Mouse (Mus musculus) CH12.LX (cell line): Measurements from ENCODE around the gene Actb. TPM values are rescaled to one million over a fixed set of nuclear protein-coding genes. Genes with fewer than 3 reads are reported as not detected.

ENCODE experiments used
- DNase-seq: peaks from one replicate; pipeline ENCODE4 v3.0.0-alpha.2; 2013; ENCODE audit errors: extremely low read depth
- H3K27ac ChIP-seq: 2 replicates; pipeline ENCODE4 v1.5.1; 2012; ENCODE audit warnings: low read depth, mild to moderate bottlenecking, control low read depth, moderate library complexity; ENCODE audit not compliant: insufficient read depth
- H3K27me3 ChIP-seq: replicated peaks from 2 replicates; pipeline ENCODE3; 2012; ENCODE audit warnings: inconsistent platforms
- H3K36me3 ChIP-seq, 2 experiments: replicated peaks in 1 of 2; 2 replicates each; pipeline versions ENCODE3 to v1.6.1; 2012; ENCODE audit warnings: inconsistent platforms in 1 of 2, low read length in 1 of 2, mild to moderate bottlenecking in 1 of 2, mixed read lengths in 1 of 2, moderate library complexity in 1 of 2; ENCODE audit not compliant: control insufficient read depth in 1 of 2, insufficient read depth in 1 of 2
- H3K4me1 ChIP-seq, 2 experiments: 2 replicates each; pipeline ENCODE4 v1.6.1; 2012; ENCODE audit warnings: inconsistent platforms in 1 of 2, moderate library complexity in 1 of 2; ENCODE audit not compliant: insufficient read depth in 2 of 2, control insufficient read depth in 1 of 2
- H3K4me2 ChIP-seq: 2 replicates; pipeline ENCODE4 v1.6.1; 2012; ENCODE audit warnings: low read depth, mild to moderate bottlenecking, control low read depth; ENCODE audit not compliant: poor library complexity, insufficient read depth, severe bottlenecking
- H3K4me3 ChIP-seq, 3 experiments: fragments of 150-350 bp in 1 of 3; sonication (generic) in 1 of 3; replicated peaks in 1 of 3; 2 replicates each; pipeline versions ENCODE3 to v1.5.1; 2011 to 2012; ENCODE audit warnings: low read depth in 2 of 3, low read length in 2 of 3, mild to moderate bottlenecking in 2 of 3, moderate library complexity in 2 of 3, control low read depth in 1 of 3, improper control_type of control experiment in 1 of 3, inconsistent platforms in 1 of 3, mixed read lengths in 1 of 3; ENCODE audit not compliant: poor library complexity in 1 of 3
- H3K79me2 ChIP-seq: replicated peaks from 2 replicates; pipeline ENCODE4 v1.6.1; 2012; ENCODE audit warnings: mild to moderate bottlenecking, moderate library complexity; ENCODE audit not compliant: control insufficient read depth, poor library complexity, insufficient read depth, severe bottlenecking; ENCODE audit errors: extremely low read depth
- H3K9ac ChIP-seq: 2 replicates; pipeline ENCODE4 v1.6.1; 2012; ENCODE audit warnings: low read depth, mild to moderate bottlenecking, control low read depth, moderate library complexity; ENCODE audit not compliant: insufficient read depth
- H3K9me3 ChIP-seq: replicated peaks from 2 replicates; pipeline ENCODE3; 2012; ENCODE audit warnings: low read length, inconsistent platforms, mixed read lengths
- BHLHE40 ChIP-seq: IDR thresholded peaks from 2 replicates; pipeline ENCODE4 v1.6.1; 2011; ENCODE audit warnings: mild to moderate bottlenecking, low read depth, low read length, improper control_type of control experiment
- CHD2 ChIP-seq: IDR thresholded peaks from 2 replicates; pipeline ENCODE4 v1.6.1; 2011; ENCODE audit warnings: low read length, improper control_type of control experiment
- CTCF ChIP-seq, 2 experiments: IDR thresholded peaks in 1 of 2; conservative IDR thresholded peaks in 1 of 2; 2 replicates each; pipeline ENCODE4 v1.5.1; 2011 to 2012; ENCODE audit warnings: low read depth in 2 of 2, low read length in 2 of 2, improper control_type of control experiment in 1 of 2, inconsistent platforms in 1 of 2, mild to moderate bottlenecking in 1 of 2, moderate library complexity in 1 of 2
- E2F4 ChIP-seq: IDR thresholded peaks from 2 replicates; pipeline ENCODE4 v1.6.1; 2011; ENCODE audit warnings: low read depth, low read length, improper control_type of control experiment; ENCODE audit not compliant: insufficient replicate concordance
- EP300 ChIP-seq: IDR thresholded peaks from 2 replicates; pipeline ENCODE4 v1.6.1; 2011; ENCODE audit warnings: low read length, improper control_type of control experiment
- ETS1 ChIP-seq: conservative IDR thresholded peaks from 2 replicates; pipeline ENCODE4 v1.6.1; 2012; ENCODE audit warnings: low read depth, mild to moderate bottlenecking, inconsistent platforms, low read length, improper control_type of control experiment, moderate library complexity
- GABPA ChIP-seq: IDR thresholded peaks from 2 replicates; pipeline ENCODE4 v1.6.1; 2012; ENCODE audit warnings: low read depth, low read length, improper control_type of control experiment, inconsistent platforms; ENCODE audit not compliant: insufficient replicate concordance
- HCFC1 ChIP-seq: IDR thresholded peaks from 2 replicates; pipeline ENCODE4 v1.6.1; 2012; ENCODE audit warnings: low read depth, mild to moderate bottlenecking, inconsistent platforms, low read length, improper control_type of control experiment
- IRF4 ChIP-seq: IDR thresholded peaks from 2 replicates; pipeline ENCODE4 v1.6.1; 2014; ENCODE audit warnings: low read depth, mild to moderate bottlenecking, inconsistent platforms, low read length, improper control_type of control experiment
- JUN ChIP-seq: IDR thresholded peaks from 2 replicates; pipeline ENCODE4 v1.6.1; 2011; ENCODE audit warnings: low read depth, mild to moderate bottlenecking, low read length, improper control_type of control experiment, moderate library complexity; ENCODE audit not compliant: insufficient read depth
- JUND ChIP-seq: conservative IDR thresholded peaks from 2 replicates; pipeline ENCODE4 v1.6.1; 2011; ENCODE audit warnings: low read depth, low read length, improper control_type of control experiment
- MAFK ChIP-seq: IDR thresholded peaks from 2 replicates; pipeline ENCODE4 v1.6.1; 2011; ENCODE audit warnings: low read length, improper control_type of control experiment; ENCODE audit not compliant: insufficient replicate concordance
- MAX ChIP-seq: IDR thresholded peaks from 2 replicates; pipeline ENCODE4 v1.6.1; 2011; ENCODE audit warnings: low read length, improper control_type of control experiment
- MAZ ChIP-seq: IDR thresholded peaks from 2 replicates; pipeline ENCODE4 v1.6.1; 2012; ENCODE audit warnings: low read depth, mild to moderate bottlenecking, inconsistent platforms, low read length, improper control_type of control experiment, moderate library complexity
- MEF2A ChIP-seq: IDR thresholded peaks from 2 replicates; pipeline ENCODE4 v1.6.1; 2014; ENCODE audit warnings: low read depth, mild to moderate bottlenecking, inconsistent platforms, low read length, improper control_type of control experiment, borderline replicate concordance
- MXI1 ChIP-seq: IDR thresholded peaks from 2 replicates; pipeline ENCODE4 v1.6.1; 2011; ENCODE audit warnings: mild to moderate bottlenecking, low read depth, low read length, improper control_type of control experiment
- MYC ChIP-seq: IDR thresholded peaks from 2 replicates; pipeline ENCODE4 v1.6.1; 2011; ENCODE audit warnings: low read depth, mild to moderate bottlenecking, improper control_type of control experiment, low read length
- NELFE ChIP-seq: IDR thresholded peaks from 2 replicates; pipeline ENCODE4 v1.6.1; 2011; ENCODE audit warnings: low read depth, low read length, improper control_type of control experiment
- NRF1 ChIP-seq: IDR thresholded peaks from 2 replicates; pipeline ENCODE4 v1.6.1; 2014; ENCODE audit warnings: low read depth, mild to moderate bottlenecking, inconsistent platforms, low read length, improper control_type of control experiment, moderate library complexity
- PAX5 ChIP-seq: IDR thresholded peaks from 2 replicates; pipeline ENCODE4 v1.6.1; 2012; ENCODE audit warnings: low read length, inconsistent platforms, mixed read lengths
- POLR2A ChIP-seq: IDR thresholded peaks from 2 replicates; pipeline ENCODE4 v1.6.1; 2011; ENCODE audit warnings: low read depth, mild to moderate bottlenecking, improper control_type of control experiment, low read length
- POLR2AphosphoS2 ChIP-seq: IDR thresholded peaks from 2 replicates; pipeline ENCODE4 v1.6.1; 2011; ENCODE audit warnings: low read depth, low read length, improper control_type of control experiment
- RAD21 ChIP-seq: IDR thresholded peaks from 2 replicates; pipeline ENCODE4 v1.6.1; 2011; ENCODE audit warnings: low read depth, mild to moderate bottlenecking, low read length, improper control_type of control experiment, moderate library complexity
- RCOR1 ChIP-seq: conservative IDR thresholded peaks from 2 replicates; pipeline ENCODE4 v1.6.1; 2012; ENCODE audit warnings: low read depth, mild to moderate bottlenecking, inconsistent platforms, low read length, improper control_type of control experiment
- SIN3A ChIP-seq: IDR thresholded peaks from 2 replicates; pipeline ENCODE4 v1.6.1; 2012; ENCODE audit warnings: low read length, improper control_type of control experiment, inconsistent platforms
- SMC3 ChIP-seq: IDR thresholded peaks from 2 replicates; pipeline ENCODE4 v1.6.1; 2011; ENCODE audit warnings: low read depth, low read length, improper control_type of control experiment
- TCF12 ChIP-seq: IDR thresholded peaks from 2 replicates; pipeline ENCODE4 v1.6.1; 2014; ENCODE audit warnings: low read depth, mild to moderate bottlenecking, inconsistent platforms, low read length, improper control_type of control experiment
- ZC3H11A ChIP-seq: IDR thresholded peaks from 2 replicates; pipeline ENCODE4 v1.6.1; 2012; ENCODE audit warnings: low read depth, mild to moderate bottlenecking, inconsistent platforms, low read length, improper control_type of control experiment
- ZNF384 ChIP-seq: IDR thresholded peaks from 2 replicates; pipeline ENCODE4 v1.6.1; 2012; ENCODE audit warnings: low read depth, low read length, improper control_type of control experiment, inconsistent platforms
- dilution Hi-C: fragments of 300-500 bp; cut with MboI; formaldehyde crosslinking; loops from 2 replicates; pipeline ENCODE4 v1.14.3; 2020; ENCODE audit warnings: low sequenced_read_pairs; ENCODE audit not compliant: extremely low pct_unique_long_range_greater_than_20kb, extremely low pct_ligation_motif_present
- in situ Hi-C: fragments of 300-500 bp; cut with MboI; formaldehyde crosslinking; loops from 3 replicates; pipeline ENCODE4 v1.14.3; 2019; ENCODE audit warnings: low sequenced_read_pairs, low pct_ligation_motif_present, low pct_unique_long_range_greater_than_20kb, mixed read lengths
- polyA plus RNA-seq: library from polyadenylated mRNA; unstranded; fragments of >175 nt; gene quantifications from 2 replicates; pipeline ENCODE4 v1.2.1, GENCODE M21; 2012; ENCODE audit warnings: low read depth; ENCODE audit not compliant: insufficient read length
- total RNA-seq, 2 experiments: library from RNA; depleted of rRNA; stranded (reverse); fragments of 300-350 nt in 1 of 2; fragments of >200 nt in 1 of 2; gene quantifications; 2 replicates each; pipeline ENCODE4 v1.2.3; 2012 to 2014

The Actb gene
- total and polyA plus RNA-seq, 3 experiments = 3,882 to 5,048 (median 4,756) TPM

- Histone ChIP-seq H3K27ac (no peak overlapping the region), H3K9ac (no peak overlapping the region), H3K79me2 (no peaks in the 10 kb centered on the region), H3K9me3 (no peaks in the 10 kb centered on the region), H3K4me2 (no peak overlapping the region)
- TF ChIP-seq MAFK (no peak), NELFE (no peak), JUN (no peak), ETS1 (no peak), POLR2AphosphoS2 (no peak), MXI1 (no peak), GABPA (no peak)
- TF ChIP-seq, all 38 proteins: peak for 0
- Histone ChIP-seq H3K4me1 (peaks cover 12 to 44% of the 10 kb centered on the region in 2 experiments), H3K36me3 (no peaks in the 10 kb centered on the region), H3K27me3 (no peaks in the 10 kb centered on the region), H3K4me3 (no peak overlapping the region)
- no peak for DNase-seq
- in situ Hi-C loops (loop anchor here (5.0 to 25.0 kb wide), 2 partner anchors 45 to 355 kb away; partner anchors contain the start of gene Zfp853), dilution Hi-C loops (no loop called here)
Observed at GRCm38 (mm10) chr5:142932731-142933130, 26.2 kb upstream of the Actb start.

DNA sequence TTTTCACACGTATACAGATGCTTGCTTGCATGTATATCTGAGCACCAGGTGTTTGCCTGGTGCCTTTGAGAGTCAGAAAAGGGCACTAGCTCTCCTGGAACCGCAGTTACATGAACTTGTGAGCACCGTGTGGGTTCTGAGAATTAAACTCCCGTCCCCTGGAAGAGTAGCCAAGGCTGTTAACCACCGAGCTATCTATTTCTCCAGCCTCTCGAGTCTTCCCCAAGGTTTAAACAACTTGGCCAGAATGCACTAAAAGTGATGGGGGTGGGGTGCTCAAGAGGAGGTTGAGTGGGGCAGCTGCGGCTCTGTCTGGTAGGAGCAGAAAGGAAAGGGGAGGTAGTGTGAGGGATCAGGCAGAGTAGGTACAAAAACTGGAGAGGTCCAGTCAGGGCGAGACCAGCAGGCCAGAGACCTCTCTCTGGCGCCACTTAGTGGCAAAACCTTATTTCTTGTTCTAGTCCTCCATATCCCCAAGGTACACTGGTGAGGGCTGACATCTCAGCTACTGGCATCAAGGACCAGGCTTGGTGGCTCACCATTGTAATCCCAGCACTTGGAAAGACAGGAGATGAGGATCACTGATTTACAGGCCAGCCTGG, 25.6 kb upstream of the Actb start:
- in situ Hi-C loops (loop anchor here (5.0 to 25.0 kb wide), 2 partner anchors 45 to 355 kb away; partner anchors contain the start of gene Zfp853), dilution Hi-C loops (no loop called here)
- Histone ChIP-seq H3K27me3 (no peaks in the 10 kb centered on the region), H3K36me3 (no peaks in the 10 kb centered on the region), H3K9me3 (no peaks in the 10 kb centered on the region), H3K4me1 (peaks cover 12 to 49% of the 10 kb centered on the region in 2 experiments), H3K4me2 (peak overlapping the region; percentile 86), H3K9ac (peak overlapping the region; percentile 65), H3K27ac (no peak overlapping the region), H3K79me2 (no peaks in the 10 kb centered on the region), H3K4me3 (peak overlapping the region; percentile 16 to 36 (median 26))
- 0 out of 2 replicates have a peak, but pooled peaks have one; percentile 2 for TF ChIP-seq NRF1
- TF ChIP-seq JUN = no peak
- TF ChIP-seq MAZ = 0 out of 2 replicates have a peak, but pooled peaks have one; percentile 26
- peak; percentile 70 for TF ChIP-seq ZNF384
- 0 out of 2 replicates have a peak, but pooled peaks have one; percentile 13 for TF ChIP-seq BHLHE40
- TF ChIP-seq PAX5 = no peak
- no peak for TF ChIP-seq ETS1
- TF ChIP-seq CTCF (conservative IDR thresholded peaks at IDR 0.05 in 1 of 2, IDR thresholded peaks at IDR 0.05 in 1 of 2; ENCODE audit: low read depth in 2 of 2, low read length in 2 of 2) = peak; percentile 53 to 94
- TF ChIP-seq TCF12 = no peak
- peak; percentile 67 for TF ChIP-seq IRF4
- TF ChIP-seq CHD2 = no peak
- TF ChIP-seq RCOR1 = no peak
- TF ChIP-seq MAX = no peak
- peak; percentile 40; the same call in 1 of the 2 replicates for TF ChIP-seq POLR2A
- TF ChIP-seq SMC3 = peak; percentile 97
- 0 out of 2 replicates have a peak, but pooled peaks have one; percentile 13 for TF ChIP-seq EP300
- TF ChIP-seq E2F4 = no peak
- TF ChIP-seq HCFC1 = peak; percentile 36; the same call in 1 of the 2 replicates
- TF ChIP-seq MEF2A = peak; percentile 49; the same call in 1 of the 2 replicates
- TF ChIP-seq SIN3A = peak; percentile 76
- peak; percentile 94 for TF ChIP-seq RAD21
- no peak for TF ChIP-seq JUND
- TF ChIP-seq ZC3H11A = peak; percentile 83
- 0 out of 2 replicates have a peak, but pooled peaks have one; percentile 26 for TF ChIP-seq MYC
- peak; percentile 90 for DNase-seq
